Mouse (Mus musculus) c-Kit-positive CD71-negative TER-119-negative erythroid progenitor cells, embryonic 14.5 days (primary cell): Measurements from ENCODE around the gene Sema3f.

ENCODE experiments used
- DNase-seq: peaks from one replicate; pipeline ENCODE4 v3.0.0-alpha.2; 2013; ENCODE audit warnings: low read depth

Sema3f gene

GRCm38 (mm10) chr9:107633091-107633660, 77.1 kb downstream of the Sema3f start:
- DNase-seq, result peak; percentile 74

- DNase-seq, result no peak
Observed at GRCm38 (mm10) chr9:107632478-107632877, 77.8 kb downstream of the Sema3f start.

- no peak for DNase-seq
Observed at GRCm38 (mm10) chr9:107631861-107632260, 78.4 kb downstream of the Sema3f start.
